Mouse (Mus musculus) heart, postnatal 0 days (tissue): ENCODE results near the gene Pnpla6.

Experiments
- CTCF ChIP-seq: IDR thresholded peaks from 2 replicates; pipeline ENCODE4 v1.5.1; 2016; ENCODE audit warnings: antibody characterized with exemption, control low read depth, low read depth
- EP300 ChIP-seq: IDR thresholded peaks from 2 replicates; pipeline ENCODE4 v1.6.1; 2016; ENCODE audit warnings: antibody characterized with exemption, low read depth

DNA sequence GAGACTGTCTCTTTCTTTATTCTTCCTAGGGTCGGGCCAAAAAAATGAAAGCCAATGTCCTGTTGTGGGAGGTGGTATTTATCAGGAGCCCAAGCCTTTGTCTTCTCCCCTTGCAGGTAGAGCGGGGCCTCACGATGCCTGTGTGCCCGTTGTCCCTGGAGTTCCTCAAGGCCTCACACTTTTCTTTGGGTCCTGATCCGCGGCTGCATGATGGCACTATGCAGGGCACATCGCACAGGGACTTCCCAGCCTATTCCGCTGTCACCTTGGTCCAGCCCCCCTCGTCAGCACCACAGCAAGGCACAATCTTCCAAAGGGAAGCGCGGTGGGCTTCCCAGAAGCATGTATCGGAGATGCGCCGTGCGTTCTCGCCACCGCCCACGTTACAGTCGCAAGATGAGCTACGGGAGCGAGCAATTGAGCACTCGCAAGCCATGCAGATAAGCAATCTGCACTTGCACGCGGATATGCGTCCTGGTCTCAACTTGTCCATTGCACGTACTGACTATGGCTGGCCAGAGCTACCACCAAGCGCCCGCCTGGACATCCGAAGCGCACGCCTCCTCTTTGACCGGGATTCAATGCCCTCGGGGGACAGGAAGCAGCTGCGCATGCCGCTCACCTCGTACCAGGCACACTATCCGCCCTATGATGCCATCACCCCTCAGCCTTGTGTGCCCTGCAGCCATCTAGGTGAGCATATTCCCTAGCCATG is 39.3 kb upstream of the Pnpla6 start:
- no peak for TF ChIP-seq CTCF
- TF ChIP-seq EP300, result no peak
